Mouse (Mus musculus): ENCODE data around the gene Per2.
"Not testable (repeated sequence)": the region's sequence is repeated elsewhere in the genome, so short reads cannot be mapped to it uniquely, and the experiment has no call there.

Per2 gene

GRCm38 (mm10) chr1:91459059-91459809, at the start of gene Per2:
Gene Per2, minus strand, starts transcription at chr1:91459324.
- DNase-seq (ENCODE audit: low read depth, low spot score) = peak; percentile 99

- DNase-seq (ENCODE audit: low read depth, low spot score) = no peak
These were observed 45.5 kb upstream of the Per2 start for GRCm38 (mm10) chr1:91504615-91505014.

- DNase-seq (ENCODE audit: low read depth, low spot score) = no peak
These were observed 39.5 kb upstream of the Per2 start for GRCm38 (mm10) chr1:91498579-91498978.

GRCm38 (mm10) chr1:91495321-91495720, 36.2 kb upstream of the Per2 start:
- no peak for DNase-seq (ENCODE audit: low read depth, low spot score)

GRCm38 (mm10) chr1:91494457-91495140, 35.5 kb upstream of the Per2 start, which contains the start of gene Traf3ip1:
Gene Traf3ip1, plus strand, starts transcription at chr1:91494647.
- peak; percentile 86 for DNase-seq (ENCODE audit: low read depth, low spot score)

GRCm38 (mm10) chr1:91493938-91494337, 34.8 kb upstream of the Per2 start:
- no peak for DNase-seq (ENCODE audit: low read depth, low spot score)

- DNase-seq (ENCODE audit: low read depth, low spot score) = no peak
These were observed 33.6 kb upstream of the Per2 start for GRCm38 (mm10) chr1:91492740-91493139.

- no peak for DNase-seq (ENCODE audit: low read depth, low spot score)
These were observed 31.2 kb upstream of the Per2 start for GRCm38 (mm10) chr1:91490322-91490721.

GRCm38 (mm10) chr1:91486165-91486564, 27.0 kb upstream of the Per2 start:
- no peak for DNase-seq (ENCODE audit: low read depth, low spot score)

GRCm38 (mm10) chr1:91485422-91485821, 26.3 kb upstream of the Per2 start:
- DNase-seq (ENCODE audit: low read depth, low spot score) = no peak

- DNase-seq (ENCODE audit: low read depth, low spot score) = no peak
These were observed 24.9 kb upstream of the Per2 start for GRCm38 (mm10) chr1:91484011-91484346.

- no peak for DNase-seq (ENCODE audit: low read depth, low spot score)
These were observed 24.3 kb upstream of the Per2 start for GRCm38 (mm10) chr1:91483304-91484010.

- no peak for DNase-seq (ENCODE audit: low read depth, low spot score)
These were observed 23.6 kb upstream of the Per2 start for GRCm38 (mm10) chr1:91482616-91483211.

- no peak for DNase-seq (ENCODE audit: low read depth, low spot score)
These were observed 19.8 kb upstream of the Per2 start for GRCm38 (mm10) chr1:91478958-91479357.

- DNase-seq (ENCODE audit: low read depth, low spot score) = not testable (repeated sequence)
These were observed 19.0 kb upstream of the Per2 start for GRCm38 (mm10) chr1:91478145-91478544.

GRCm38 (mm10) chr1:91469888-91470419, 10.8 kb upstream of the Per2 start:
- DNase-seq (ENCODE audit: low read depth, low spot score) = no peak

- no peak for DNase-seq (ENCODE audit: low read depth, low spot score)
These were observed 7.1 kb upstream of the Per2 start for GRCm38 (mm10) chr1:91466186-91466585.

- no peak for DNase-seq (ENCODE audit: low read depth, low spot score)
These were observed 6.1 kb upstream of the Per2 start for GRCm38 (mm10) chr1:91465244-91465643.

- DNase-seq (ENCODE audit: low read depth, low spot score) = no peak
These were observed 5.3 kb upstream of the Per2 start for GRCm38 (mm10) chr1:91464436-91464835.

GRCm38 (mm10) chr1:91463336-91463995, 4.3 kb upstream of the Per2 start:
- DNase-seq (ENCODE audit: low read depth, low spot score) = no peak

GRCm38 (mm10) chr1:91460564-91460963, 1.4 kb upstream of the Per2 start:
- no peak for DNase-seq (ENCODE audit: low read depth, low spot score)

Data from retina, adult 2 months (tissue).